Comparison of ENCODE assay signal across 11 mouse cellular contexts in genomic region chr5:125745727-125746126, GRCm38 (mm10).
A peak's percentile ranks its signal among the peaks of the same experiment; 100 is the strongest.
DNase-seq lines count a peak whose midpoint lies in the region; ATAC-seq and TF ChIP-seq lines count a peak whose summit lies in the region.
"Had no signal": no experiment of that assay in that cellular context is flagged by ENCODE, and none has a peak within 500 bp of the region (broad histone marks: within the 10 kb centered on the region; RNA-seq: fewer than 3 reads in every experiment).

No protein-coding gene starts in this region.

- no peak for TF ChIP-seq POLR2A in heart, adult 2 months (IDR thresholded peaks at IDR 0.05; ENCODE audit: insufficient read depth, low read depth, low read length)
- TF ChIP-seq POLR2A in testis, adult 2 months (IDR thresholded peaks at IDR 0.05; ENCODE audit: control insufficient read depth, low read depth, low read length): no peak

- no peaks in the 10 kb centered on the region for H3K36me3 ChIP-seq in heart, adult 2 months (ENCODE audit: control insufficient read depth, insufficient read depth, low read length)
- no peaks in the 10 kb centered on the region for H3K36me3 ChIP-seq in neural tube, embryonic 15.5 days
- H3K36me3 ChIP-seq in testis, adult 2 months (ENCODE audit: control insufficient read depth, insufficient read depth, low read length): no peaks in the 10 kb centered on the region
- H3K36me3 ChIP-seq: stomach, embryonic 15.5 days had no signal

- intact Hi-C loops in heart, adult 2 months (cut with DNase I): no loop called here
- intact Hi-C loops in heart, postnatal 14 days (cut with DNase I): no loop called here

- H3K9ac ChIP-seq in heart, adult 2 months (ENCODE audit: low read depth, low read length): no peak overlapping the region
- no peak overlapping the region for H3K9ac ChIP-seq in neural tube, embryonic 15.5 days (replicated peaks)
- H3K9ac ChIP-seq: stomach, embryonic 15.5 days had no signal

- WGBS in heart, adult 2 months: 54% methylated on average over 7 of the region's 7 CpGs
- WGBS in neural tube, embryonic 15.5 days: 63% methylated on average over 7 of the region's 7 CpGs

- ATAC-seq in neural tube, embryonic 15.5 days (ENCODE audit: low FRiP score): no peak

- no peaks in the 10 kb centered on the region for H3K27me3 ChIP-seq in heart, adult 2 months (ENCODE audit: control insufficient read depth, insufficient read depth, low read length)
- H3K27me3 ChIP-seq in neural tube, embryonic 15.5 days (replicated peaks): no peaks in the 10 kb centered on the region
- H3K27me3 ChIP-seq in testis, adult 2 months (ENCODE audit: control insufficient read depth, insufficient read depth, low read length): no peaks in the 10 kb centered on the region
- H3K27me3 ChIP-seq: stomach, embryonic 15.5 days had no signal

- H3K4me2 ChIP-seq in neural tube, embryonic 15.5 days: no peak overlapping the region
- H3K4me2 ChIP-seq: stomach, embryonic 15.5 days had no signal

- TF ChIP-seq CTCF in heart, adult 2 months (IDR thresholded peaks at IDR 0.05): 0 out of 2 replicates have a peak, but pooled peaks have one; percentile 5
- TF ChIP-seq CTCF in testis, adult 2 months (IDR thresholded peaks at IDR 0.05; ENCODE audit: control insufficient read depth, insufficient read depth, insufficient replicate concordance, low read depth, low read length): peak; percentile 22; the same call in 1 of the 2 replicates

- H3K79me2 ChIP-seq in heart, adult 2 months (replicated peaks; ENCODE audit: control insufficient read depth, insufficient read depth, low read length): no peaks in the 10 kb centered on the region

- no peak overlapping the region for H3K4me3 ChIP-seq in heart, adult 2 months
- no peak overlapping the region for H3K4me3 ChIP-seq in neural tube, embryonic 15.5 days (replicated peaks)
- no peak overlapping the region for H3K4me3 ChIP-seq in testis, adult 2 months (ENCODE audit: control insufficient read depth, low read depth, low read length)
- H3K4me3 ChIP-seq: stomach, embryonic 15.5 days had no signal

- H3K9me3 ChIP-seq in neural tube, embryonic 15.5 days (replicated peaks): no peaks in the 10 kb centered on the region
- H3K9me3 ChIP-seq: stomach, embryonic 15.5 days had no signal

- no peaks in the 10 kb centered on the region for H3K4me1 ChIP-seq in heart, adult 2 months (ENCODE audit: control insufficient read depth, insufficient read depth, low read length)
- H3K4me1 ChIP-seq in neural tube, embryonic 15.5 days: peaks cover 18% of the 10 kb centered on the region
- no peaks in the 10 kb centered on the region for H3K4me1 ChIP-seq in testis, adult 2 months (ENCODE audit: control insufficient read depth, insufficient read depth, low read length)
- H3K4me1 ChIP-seq: stomach, embryonic 15.5 days had no signal

- no peak for TF ChIP-seq EP300 in heart, adult 2 months (IDR thresholded peaks at IDR 0.05; ENCODE audit: insufficient read depth, low read depth, low read length)

- no peak for DNase-seq in heart, adult 2 months
- DNase-seq in heart, postnatal 14 days: no peak
- DNase-seq in neural tube, embryonic 10.5 days (ENCODE audit: extremely low spot score, low spot score): peak; percentile 18
- peak; percentile 47 for DNase-seq in embryo, embryonic 10 days (ENCODE audit: low spot score)
- DNase-seq in Muller cell, postnatal 12 days (ENCODE audit: inconsistent ontology term): no peak
- DNase-seq in kidney, adult 18-20 months: no peak
- DNase-seq: cerebellum, adult 11-12 months; lung, postnatal 36 days had no signal

- no peak overlapping the region for H3K27ac ChIP-seq in heart, adult 2 months
- H3K27ac ChIP-seq in neural tube, embryonic 15.5 days (replicated peaks): no peak overlapping the region
- no peak overlapping the region for H3K27ac ChIP-seq in testis, adult 2 months (ENCODE audit: control insufficient read depth, insufficient read depth, low read depth, low read length)
- H3K27ac ChIP-seq: stomach, embryonic 15.5 days had no signal

Comparison
In these comparisons a context has a peak if more than half of its experiments do, and no peak if none do; other contexts are left out.
1. DNase-seq: peak in neural tube, embryonic 10.5 days (single experiment) and embryo, embryonic 10 days (single experiment); none in heart, adult 2 months (0 of 2), heart, postnatal 14 days (0 of 2), Muller cell, postnatal 12 days (single experiment) and kidney, adult 18-20 months (single experiment).